Mouse (Mus musculus): Measurements from ENCODE around the gene Uckl1. TPM values are rescaled to one million over a fixed set of nuclear protein-coding genes. Genes with fewer than 3 reads are reported as not detected.

Gene Uckl1
- 53.4 TPM for polyA plus RNA-seq (2012; fragmentation: generic; extraction: Trizol)

DNA sequence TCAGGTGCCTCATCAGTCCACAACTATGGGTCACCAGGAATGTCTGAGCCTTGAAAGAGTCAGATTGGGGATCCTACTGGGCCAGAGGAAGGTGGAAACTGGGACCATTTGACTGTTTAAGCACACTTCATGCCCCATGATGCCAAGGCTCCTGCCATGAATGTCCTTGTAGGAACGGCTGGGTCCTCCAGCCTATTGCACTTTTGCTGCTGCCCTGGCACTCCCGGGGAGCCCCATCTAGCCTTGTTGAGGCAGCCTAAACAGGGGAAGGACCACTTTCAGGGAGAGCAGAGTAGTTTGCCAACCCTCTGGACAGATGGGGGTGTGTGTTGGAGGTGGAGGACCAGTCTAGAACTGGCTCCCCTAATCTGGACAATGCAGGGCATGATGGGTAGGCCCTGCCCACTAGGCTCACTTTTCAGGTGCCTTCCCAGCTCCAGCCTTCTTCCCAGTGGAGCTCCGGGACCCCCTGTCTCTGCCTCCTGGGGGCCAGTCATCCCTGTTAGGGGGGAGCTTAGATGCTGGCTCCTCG is at the start of gene Uckl1:
TSS of gene Uckl1 (minus strand) at position 482 of the 532 bp plus-strand sequence.
- Histone ChIP-seq H3K27me3 (ENCODE audit: control insufficient read depth, insufficient read depth, insufficient read length) (no peaks in the 10 kb centered on the region), H3K4me3 (no peak within 1 kb of the TSS), H3K36me3 (ENCODE audit: control insufficient read depth, insufficient read depth) (peaks cover 12% of the 10 kb centered on the region), H3K79me2 (ENCODE audit: control insufficient read depth, insufficient read depth) (peaks cover 11% of the 10 kb centered on the region), H3ac (ENCODE audit: control insufficient read depth, insufficient read length) (no peak within 1 kb of the TSS), H3K4me2 (ENCODE audit: low read depth) (no peak within 1 kb of the TSS)
- no peak for TF ChIP-seq CEBPB (IDR thresholded peaks at IDR 0.05; ENCODE audit: insufficient read depth, poor library complexity, severe bottlenecking)
- TF ChIP-seq MAX (IDR thresholded peaks at IDR 0.05; ENCODE audit: low read depth): no peak
- TF ChIP-seq POLR2A (IDR thresholded peaks at IDR 0.05; ENCODE audit: insufficient read length, low read depth): no peak
- TF ChIP-seq SRF (IDR thresholded peaks at IDR 0.05; ENCODE audit: control insufficient read depth, insufficient read length, low read depth): no peak
- TF ChIP-seq REST (IDR thresholded peaks at IDR 0.05; ENCODE audit: insufficient read depth, insufficient read length): no peak
- no peak for TF ChIP-seq TCF3 (IDR thresholded peaks at IDR 0.05; ENCODE audit: insufficient read length, low read depth)
- no peak for TF ChIP-seq MYOD1 (IDR thresholded peaks at IDR 0.05; ENCODE audit: control insufficient read depth in 1 of 3, insufficient read length in 2 of 3, low read depth in 2 of 3)
- no peak for TF ChIP-seq TCF12 (IDR thresholded peaks at IDR 0.05; ENCODE audit: insufficient read depth, poor library complexity, severe bottlenecking)
- TF ChIP-seq USF1 (IDR thresholded peaks at IDR 0.05; ENCODE audit: low read depth): no peak
- no peak for TF ChIP-seq MYOG (IDR thresholded peaks at IDR 0.05; ENCODE audit: control insufficient read depth in 1 of 3, insufficient read depth in 1 of 3, insufficient read length in 2 of 3, low read depth in 2 of 3)
- TF ChIP-seq E2F4 (IDR thresholded peaks at IDR 0.05; ENCODE audit: insufficient read depth): no peak
- no peak for TF ChIP-seq POLR2AphosphoS2 (IDR thresholded peaks at IDR 0.05; ENCODE audit: insufficient read length, low read depth)

GRCm38 (mm10) chr2:181632624-181633023 is 47.9 kb upstream of the Uckl1 start:
- H3K4me3 ChIP-seq: no peak overlapping the region
- H3K4me2 ChIP-seq (ENCODE audit: low read depth): no peak overlapping the region
- H3K79me2 ChIP-seq (ENCODE audit: control insufficient read depth, insufficient read depth): no peaks in the 10 kb centered on the region
- no peak overlapping the region for H3ac ChIP-seq (ENCODE audit: control insufficient read depth, insufficient read length)
- H3K36me3 ChIP-seq (ENCODE audit: control insufficient read depth, insufficient read depth): peaks cover 47% of the 10 kb centered on the region
- no peaks in the 10 kb centered on the region for H3K27me3 ChIP-seq (ENCODE audit: control insufficient read depth, insufficient read depth, insufficient read length)
- TF ChIP-seq TCF3 (IDR thresholded peaks at IDR 0.05; ENCODE audit: insufficient read length, low read depth): no peak
- no peak for TF ChIP-seq MYOG (IDR thresholded peaks at IDR 0.05; ENCODE audit: control insufficient read depth in 1 of 3, insufficient read depth in 1 of 3, insufficient read length in 2 of 3, low read depth in 2 of 3)
- TF ChIP-seq SRF (IDR thresholded peaks at IDR 0.05; ENCODE audit: control insufficient read depth, insufficient read length, low read depth): no peak
- no peak for TF ChIP-seq MYOD1 (IDR thresholded peaks at IDR 0.05; ENCODE audit: control insufficient read depth in 1 of 3, insufficient read length in 2 of 3, low read depth in 2 of 3)
- no peak for TF ChIP-seq REST (IDR thresholded peaks at IDR 0.05; ENCODE audit: insufficient read depth, insufficient read length)
- no peak for TF ChIP-seq USF1 (IDR thresholded peaks at IDR 0.05; ENCODE audit: low read depth)
- TF ChIP-seq CEBPB (IDR thresholded peaks at IDR 0.05; ENCODE audit: insufficient read depth, poor library complexity, severe bottlenecking): no peak
- no peak for TF ChIP-seq POLR2A (IDR thresholded peaks at IDR 0.05; ENCODE audit: insufficient read length, low read depth)
- TF ChIP-seq TCF12 (IDR thresholded peaks at IDR 0.05; ENCODE audit: insufficient read depth, poor library complexity, severe bottlenecking): no peak
- no peak for TF ChIP-seq E2F4 (IDR thresholded peaks at IDR 0.05; ENCODE audit: insufficient read depth)
- TF ChIP-seq POLR2AphosphoS2 (IDR thresholded peaks at IDR 0.05; ENCODE audit: insufficient read length, low read depth): no peak
- TF ChIP-seq MAX (IDR thresholded peaks at IDR 0.05; ENCODE audit: low read depth): no peak

DNA sequence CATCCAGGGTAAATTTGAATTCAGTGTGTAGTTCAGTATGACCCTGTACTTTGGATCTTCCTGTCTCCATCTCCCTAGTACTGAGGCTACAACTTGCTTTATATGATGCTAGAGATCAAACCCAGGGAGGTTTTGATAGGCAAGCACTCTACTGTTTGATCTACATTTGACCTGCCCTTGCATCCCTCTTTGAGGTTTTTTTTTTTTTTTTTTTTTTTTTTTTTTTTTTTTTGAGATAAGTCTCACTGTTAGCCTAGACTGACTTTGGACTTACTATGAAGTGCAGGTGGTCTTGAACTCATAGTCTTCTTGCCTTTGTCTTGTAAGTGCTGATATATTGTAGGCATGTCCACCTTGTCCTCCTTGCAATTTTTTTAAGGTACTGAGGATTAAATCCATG is 43.8 kb upstream of the Uckl1 start:
- Histone ChIP-seq H3K27me3 (ENCODE audit: control insufficient read depth, insufficient read depth, insufficient read length) (no peaks in the 10 kb centered on the region), H3K79me2 (ENCODE audit: control insufficient read depth, insufficient read depth) (no peaks in the 10 kb centered on the region), H3ac (ENCODE audit: control insufficient read depth, insufficient read length) (no peak overlapping the region), H3K36me3 (ENCODE audit: control insufficient read depth, insufficient read depth) (peaks cover 19% of the 10 kb centered on the region), H3K4me3 (no peak overlapping the region), H3K4me2 (ENCODE audit: low read depth) (no peak overlapping the region)
- TF ChIP-seq TCF12 (IDR thresholded peaks at IDR 0.05; ENCODE audit: insufficient read depth, poor library complexity, severe bottlenecking) (no peak), MAX (IDR thresholded peaks at IDR 0.05; ENCODE audit: low read depth) (no peak), POLR2A (IDR thresholded peaks at IDR 0.05; ENCODE audit: insufficient read length, low read depth) (no peak), E2F4 (IDR thresholded peaks at IDR 0.05; ENCODE audit: insufficient read depth) (no peak), MYOD1 (IDR thresholded peaks at IDR 0.05; ENCODE audit: control insufficient read depth in 1 of 3, insufficient read length in 2 of 3, low read depth in 2 of 3) (no peak), USF1 (IDR thresholded peaks at IDR 0.05; ENCODE audit: low read depth) (no peak), TCF3 (IDR thresholded peaks at IDR 0.05; ENCODE audit: insufficient read length, low read depth) (no peak), MYOG (IDR thresholded peaks at IDR 0.05; ENCODE audit: control insufficient read depth in 1 of 3, insufficient read depth in 1 of 3, insufficient read length in 2 of 3, low read depth in 2 of 3) (no peak), SRF (IDR thresholded peaks at IDR 0.05; ENCODE audit: control insufficient read depth, insufficient read length, low read depth) (no peak), POLR2AphosphoS2 (IDR thresholded peaks at IDR 0.05; ENCODE audit: insufficient read length, low read depth) (no peak), REST (IDR thresholded peaks at IDR 0.05; ENCODE audit: insufficient read depth, insufficient read length) (no peak), CEBPB (IDR thresholded peaks at IDR 0.05; ENCODE audit: insufficient read depth, poor library complexity, severe bottlenecking) (no peak)

DNA sequence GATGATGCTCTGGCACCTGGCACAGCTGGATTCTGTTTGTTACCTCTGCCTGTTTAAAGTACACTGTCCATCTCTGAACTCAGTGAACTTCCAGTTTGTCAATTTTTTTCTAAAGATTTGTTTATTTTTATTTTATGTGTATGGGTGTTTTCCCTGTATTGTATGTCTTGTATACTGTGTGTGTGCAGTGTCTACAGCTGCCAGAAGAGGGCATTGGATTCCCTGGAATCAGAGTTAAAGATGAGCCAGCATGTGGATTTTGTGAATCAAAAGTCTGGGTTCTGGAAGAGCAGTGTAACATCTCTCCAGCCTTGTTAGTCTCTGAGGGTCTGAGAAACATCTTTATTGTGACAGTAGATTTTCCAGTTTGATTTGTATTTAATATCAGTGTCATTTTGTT is 38.7 kb upstream of the Uckl1 start:
- no peaks in the 10 kb centered on the region for H3K79me2 ChIP-seq (ENCODE audit: control insufficient read depth, insufficient read depth)
- no peak overlapping the region for H3ac ChIP-seq (ENCODE audit: control insufficient read depth, insufficient read length)
- peaks cover 35% of the 10 kb centered on the region for H3K36me3 ChIP-seq (ENCODE audit: control insufficient read depth, insufficient read depth)
- no peak overlapping the region for H3K4me2 ChIP-seq (ENCODE audit: low read depth)
- no peak for TF ChIP-seq TCF3 (IDR thresholded peaks at IDR 0.05; ENCODE audit: insufficient read length, low read depth)
- no peak for TF ChIP-seq SRF (IDR thresholded peaks at IDR 0.05; ENCODE audit: control insufficient read depth, insufficient read length, low read depth)
- no peak for TF ChIP-seq POLR2AphosphoS2 (IDR thresholded peaks at IDR 0.05; ENCODE audit: insufficient read length, low read depth)
- TF ChIP-seq E2F4 (IDR thresholded peaks at IDR 0.05; ENCODE audit: insufficient read depth): no peak
- no peak for TF ChIP-seq MYOG (IDR thresholded peaks at IDR 0.05; ENCODE audit: control insufficient read depth in 1 of 3, insufficient read depth in 1 of 3, insufficient read length in 2 of 3, low read depth in 2 of 3)
- no peak for TF ChIP-seq REST (IDR thresholded peaks at IDR 0.05; ENCODE audit: insufficient read depth, insufficient read length)
- no peak for TF ChIP-seq USF1 (IDR thresholded peaks at IDR 0.05; ENCODE audit: low read depth)
- TF ChIP-seq MYOD1 (IDR thresholded peaks at IDR 0.05; ENCODE audit: control insufficient read depth in 1 of 3, insufficient read length in 2 of 3, low read depth in 2 of 3): no peak
- H3K4me3 ChIP-seq: no peak overlapping the region
- H3K27me3 ChIP-seq (ENCODE audit: control insufficient read depth, insufficient read depth, insufficient read length): no peaks in the 10 kb centered on the region

All from myocyte (in vitro differentiated cells).